Mouse (Mus musculus) adrenal gland, adult 2 months (tissue): ENCODE data around the gene Cytip. TPM values are rescaled to one million over a fixed set of nuclear protein-coding genes. Genes with fewer than 3 reads are reported as not detected.
A peak's percentile ranks its signal among the peaks of the same experiment; 100 is the strongest.
"Not testable (repeated sequence)": the region's sequence is repeated elsewhere in the genome, so short reads cannot be mapped to it uniquely, and the experiment has no call there.

Experiments
- DNase-seq: peaks from one replicate; pipeline ENCODE4 v3.0.0; 2021
- polyA plus RNA-seq: library from polyadenylated mRNA; depleted of rRNA; stranded (reverse); fragments of >200 nt; gene quantifications from 2 replicates; pipeline ENCODE4 v1.2.3, GENCODE M21; 2012
- total RNA-seq, 2 experiments: library from RNA; stranded (reverse); gene quantifications; 2 replicates each; pipeline ENCODE4 v1.2.3; 2021

The Cytip gene
- total and polyA plus RNA-seq, 3 experiments: 7.0 to 17.1 (median 9.8) TPM

DNA sequence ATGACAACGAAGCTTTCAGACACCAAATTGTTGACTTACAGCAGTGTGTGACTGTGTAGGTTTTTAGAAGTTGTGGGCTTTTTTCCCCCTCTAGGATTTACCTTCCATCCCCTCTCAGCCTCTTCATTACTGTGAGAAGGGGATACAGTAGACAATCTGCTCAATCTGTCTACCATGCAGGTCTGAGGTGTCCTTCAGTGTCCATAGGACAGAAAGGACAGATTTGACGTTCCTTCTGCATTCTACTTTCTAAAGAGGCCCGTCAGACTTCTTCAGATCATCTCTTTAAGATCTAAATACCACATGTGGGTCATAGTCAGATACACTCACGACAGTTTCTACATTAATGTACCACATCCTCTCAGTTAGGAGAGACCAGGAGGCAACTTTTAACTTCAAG is 33.5 kb downstream of the Cytip start:
- DNase-seq: no peak

DNA sequence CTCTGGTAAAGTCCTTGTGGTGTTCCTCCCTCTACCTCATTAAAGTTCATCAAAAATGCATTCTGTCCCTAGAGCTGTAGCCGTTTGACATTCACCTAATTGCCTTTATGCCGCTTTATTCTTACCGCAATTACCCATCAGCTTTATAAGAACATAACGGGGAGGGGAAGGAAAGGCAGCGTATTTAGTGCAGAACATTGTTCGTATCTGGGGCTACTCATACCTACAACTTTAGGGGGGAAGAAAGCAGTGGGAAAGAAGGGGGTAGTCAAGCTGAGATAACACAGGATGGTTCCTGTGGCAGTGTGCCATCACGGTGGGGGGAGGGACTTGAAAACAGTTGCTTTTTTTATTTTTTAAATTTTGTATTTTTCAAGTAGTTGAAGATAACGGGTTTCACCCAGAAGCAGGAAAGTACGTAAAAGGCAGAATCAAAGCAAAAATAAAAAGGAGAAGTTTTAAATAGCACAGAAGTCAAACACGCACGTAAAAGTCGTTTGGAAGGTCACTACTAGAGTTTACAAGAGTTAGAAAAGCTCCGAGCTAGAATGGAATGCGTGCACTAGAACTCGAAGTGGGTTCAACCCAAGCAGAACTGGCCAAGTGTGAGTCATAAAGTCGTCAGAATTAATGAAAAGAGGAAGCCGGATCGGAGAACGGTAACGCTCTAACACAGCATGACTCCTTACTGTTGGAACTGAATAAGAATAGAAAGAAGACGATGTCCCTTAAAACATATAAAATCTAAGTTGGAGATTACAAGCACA is 34.6 kb downstream of the Cytip start:
- DNase-seq: peak; percentile 50

DNA sequence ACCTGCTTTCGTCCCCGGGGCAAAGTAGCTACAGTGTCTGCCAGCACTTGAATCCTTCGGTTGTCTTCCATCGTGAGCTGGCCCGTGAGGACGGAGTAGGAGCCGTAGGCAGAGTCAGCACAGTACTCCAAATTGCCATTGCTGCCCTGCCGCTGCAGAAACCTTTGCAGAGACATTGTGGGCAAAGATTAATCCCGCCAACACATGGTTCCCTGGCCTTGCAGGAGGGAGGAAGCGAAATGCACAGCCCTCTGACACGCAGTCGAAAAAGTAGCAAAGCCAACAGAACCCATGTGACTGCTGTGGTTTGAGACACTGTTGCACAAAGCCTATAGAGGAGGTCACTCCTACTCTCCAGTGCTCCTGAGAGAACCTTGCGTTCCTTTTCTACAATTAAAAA is 35.5 kb downstream of the Cytip start:
- no peak for DNase-seq

DNA sequence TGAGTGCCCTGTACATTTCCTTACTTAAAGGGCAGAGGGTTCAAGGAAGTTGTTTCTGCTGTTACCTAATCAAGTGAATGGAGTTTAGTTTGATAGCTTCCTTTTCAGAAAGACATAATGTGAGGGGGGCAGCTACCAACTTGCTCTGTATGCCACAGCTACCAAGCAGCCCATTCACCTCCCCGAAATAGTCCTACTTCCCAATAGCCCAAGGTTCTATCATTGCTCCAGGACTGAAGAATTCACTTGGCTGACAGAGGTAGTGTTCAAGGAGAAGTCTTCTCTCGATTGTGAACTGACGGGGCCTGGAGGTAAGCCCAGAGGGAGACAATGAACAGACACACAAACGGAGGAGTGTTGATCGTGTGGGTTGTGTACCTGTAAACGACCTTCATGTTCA is 36.2 kb downstream of the Cytip start:
- DNase-seq: no peak

DNA sequence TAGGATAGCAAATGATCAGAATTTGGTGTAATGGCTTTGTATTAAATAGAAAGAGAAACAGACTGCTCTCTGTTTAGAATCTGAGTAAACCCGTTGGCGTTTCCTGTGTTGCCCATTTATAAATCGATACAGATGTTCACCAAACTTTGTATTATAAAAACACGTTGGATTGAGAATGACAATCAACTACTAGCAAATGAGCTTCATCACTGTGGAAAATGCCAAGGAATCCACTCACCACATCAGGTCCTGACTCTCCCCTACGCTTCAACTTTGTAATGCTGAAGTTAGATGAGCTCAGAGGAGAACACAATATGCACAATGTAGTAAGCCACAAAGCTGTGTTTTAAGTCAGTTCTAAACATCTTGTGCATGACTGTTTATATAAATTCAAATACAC is 36.8 kb downstream of the Cytip start:
- no peak for DNase-seq

DNA sequence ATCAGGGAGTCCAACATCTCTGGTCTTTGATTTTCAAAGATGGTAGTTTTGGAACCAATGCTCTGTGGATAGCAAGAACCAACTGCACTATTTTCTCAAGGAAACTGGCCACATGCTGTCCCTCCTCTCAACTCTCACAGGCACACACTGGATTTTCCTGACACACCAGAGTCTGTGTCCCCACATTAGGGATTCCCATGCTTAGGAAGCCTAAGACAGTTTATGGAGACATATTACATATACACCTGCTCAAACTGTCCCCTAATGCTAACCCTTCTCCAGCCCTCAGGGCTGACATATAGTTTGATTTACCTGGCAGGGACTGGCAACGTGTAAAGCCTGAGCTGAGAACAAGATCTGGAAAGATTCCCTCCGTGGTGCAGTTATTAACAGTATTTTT is 37.2 kb downstream of the Cytip start:
- DNase-seq: no peak

DNA sequence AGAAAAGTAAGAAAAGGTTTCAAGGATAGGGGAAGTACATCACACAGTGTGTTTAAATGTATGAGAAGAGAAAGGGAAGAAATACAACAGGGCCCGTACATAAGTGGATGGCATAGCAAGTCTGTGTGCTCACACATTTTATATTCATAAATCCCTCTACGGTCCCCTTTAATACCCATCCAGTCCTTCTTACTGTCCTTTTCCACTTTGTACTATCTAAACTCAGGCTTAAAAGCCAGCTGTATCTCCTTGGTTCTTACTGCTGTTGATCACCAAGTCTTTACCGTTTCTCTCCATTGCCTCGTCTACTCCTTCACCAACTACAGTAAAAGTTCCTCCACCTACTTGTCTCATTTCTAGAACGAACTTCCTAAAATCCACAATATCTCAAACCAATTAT is 37.9 kb downstream of the Cytip start:
- DNase-seq: no peak

DNA sequence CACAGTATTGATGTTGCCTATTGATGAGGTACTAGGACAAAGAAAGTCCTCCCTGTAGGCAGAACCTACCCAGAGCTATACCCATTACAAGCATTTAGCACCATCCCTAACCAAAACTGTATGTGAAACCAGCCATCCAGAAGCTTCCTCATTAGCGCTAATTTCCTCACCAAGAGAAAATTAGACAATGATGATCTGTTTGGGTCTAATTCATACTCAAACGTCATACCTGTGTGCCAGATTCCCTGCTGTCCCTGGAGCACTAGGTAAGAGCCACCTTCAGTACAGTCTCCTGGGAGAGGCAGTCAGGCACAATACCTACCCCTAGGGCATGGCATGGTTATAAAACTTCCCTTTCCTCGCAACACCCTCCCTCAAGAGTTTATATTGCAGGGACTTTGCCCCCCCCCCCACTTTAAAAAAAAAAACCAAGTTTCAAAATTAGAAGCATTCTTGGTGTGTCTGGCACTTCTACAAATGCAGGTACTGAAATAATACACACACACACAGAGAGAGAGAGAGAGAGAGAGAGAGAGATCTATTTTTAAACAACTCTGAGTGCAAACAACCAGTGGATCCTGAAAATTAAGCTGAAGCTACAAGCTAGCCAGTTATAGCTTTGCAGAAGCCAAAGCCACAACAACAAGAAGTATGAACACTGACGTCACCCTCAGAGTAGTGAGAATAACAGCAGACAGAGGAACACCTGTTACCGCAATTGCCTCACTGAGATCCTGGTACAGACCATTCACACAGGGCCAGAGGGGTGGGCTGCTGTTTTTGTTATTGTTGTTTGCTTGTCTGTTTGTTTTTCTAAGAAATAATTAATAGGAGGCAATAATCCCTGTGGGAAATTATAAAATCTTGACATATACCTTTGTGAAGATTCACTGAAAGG is 38.6 kb downstream of the Cytip start:
- no peak for DNase-seq

DNA sequence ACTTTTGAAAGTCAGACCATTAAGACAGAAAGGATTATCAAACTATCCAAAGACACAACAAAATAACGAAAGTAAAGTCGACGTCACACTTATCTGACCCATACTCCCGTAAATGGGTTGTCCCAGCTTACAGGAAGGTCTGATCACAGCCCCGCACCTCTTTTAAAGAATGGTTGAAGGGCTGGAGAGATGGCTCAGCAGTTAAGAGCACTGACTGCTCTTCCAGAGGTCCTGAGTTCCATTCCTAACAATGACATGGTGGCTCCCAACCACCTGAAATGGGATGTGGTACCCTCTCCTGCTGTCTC is 39.3 kb downstream of the Cytip start:
- no peak for DNase-seq

DNA sequence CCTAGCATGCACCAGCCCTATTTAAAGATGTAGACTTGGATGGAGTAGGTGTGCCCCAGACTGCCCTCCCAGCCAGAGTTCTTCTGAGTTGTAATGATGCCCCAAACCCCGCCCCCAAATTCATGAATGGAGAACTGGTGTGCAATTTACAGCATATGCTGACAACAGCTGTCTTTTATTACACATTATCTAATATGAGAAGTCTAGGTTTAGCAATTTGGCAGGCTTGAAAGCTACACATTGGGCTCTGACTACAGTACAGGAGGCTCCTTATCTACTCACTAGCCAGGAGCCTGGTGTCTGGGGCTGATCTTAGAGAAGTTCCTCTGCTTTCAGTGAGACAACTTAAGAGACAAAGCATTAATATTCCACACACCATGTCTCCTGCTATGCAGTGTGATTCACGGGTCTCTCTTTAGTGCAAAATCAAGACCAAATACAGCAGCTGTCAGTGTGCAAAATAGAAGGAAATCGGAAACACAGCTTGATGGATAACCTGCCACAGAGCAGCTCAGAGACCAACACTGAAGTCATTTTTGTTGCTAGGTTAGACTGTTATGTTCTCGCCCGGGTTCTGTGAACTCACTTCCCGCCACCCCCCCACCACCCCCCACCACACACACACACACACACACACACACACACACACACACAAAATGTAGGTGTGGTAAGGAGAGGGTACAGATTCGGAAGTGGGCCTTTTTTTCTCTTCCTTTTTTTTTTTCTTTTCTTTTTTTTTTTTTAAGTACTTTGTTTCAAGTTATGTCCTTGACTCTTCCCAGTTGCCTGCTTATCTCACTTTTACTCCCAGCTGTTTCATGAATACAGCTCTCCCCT is 39.8 kb downstream of the Cytip start:
- no peak for DNase-seq

DNA sequence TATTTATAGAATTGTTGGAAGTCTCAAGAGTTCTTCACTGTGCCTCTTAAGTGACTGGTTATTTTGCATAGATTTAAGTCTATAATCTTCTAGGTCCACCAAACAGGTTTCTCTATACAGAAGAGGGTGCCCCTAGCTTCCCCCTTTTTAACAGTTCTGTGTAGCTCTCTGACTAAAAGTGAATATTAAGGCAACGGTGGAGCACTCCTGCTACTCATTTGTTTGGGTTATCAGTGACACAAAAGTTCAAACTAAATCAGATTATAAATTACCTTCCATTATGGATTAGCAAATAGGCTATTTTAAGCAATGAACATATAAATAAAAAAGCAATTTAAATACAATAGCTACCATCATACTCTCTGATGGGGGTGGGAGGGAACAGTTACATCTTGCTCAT is 40.8 kb downstream of the Cytip start:
- DNase-seq: no peak

DNA sequence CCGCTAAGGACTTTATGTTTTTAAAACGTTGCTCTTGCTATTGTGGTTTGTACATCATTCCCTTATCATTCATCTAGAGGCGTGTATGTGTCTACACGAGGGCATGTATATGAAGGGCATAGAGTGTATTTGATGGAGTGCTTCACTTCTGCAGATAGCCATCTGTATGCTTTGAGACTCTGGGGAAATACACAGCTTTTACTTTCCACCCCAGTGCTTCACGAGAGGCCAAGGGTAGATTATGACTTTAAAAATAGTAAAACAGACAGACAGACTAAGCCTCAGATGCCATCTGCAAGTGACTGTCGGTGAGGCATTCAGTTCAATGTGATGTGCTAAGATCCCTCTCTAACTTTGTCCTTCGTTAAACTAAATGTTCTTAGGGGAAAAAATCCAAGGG is 41.6 kb downstream of the Cytip start:
- no peak for DNase-seq

DNA sequence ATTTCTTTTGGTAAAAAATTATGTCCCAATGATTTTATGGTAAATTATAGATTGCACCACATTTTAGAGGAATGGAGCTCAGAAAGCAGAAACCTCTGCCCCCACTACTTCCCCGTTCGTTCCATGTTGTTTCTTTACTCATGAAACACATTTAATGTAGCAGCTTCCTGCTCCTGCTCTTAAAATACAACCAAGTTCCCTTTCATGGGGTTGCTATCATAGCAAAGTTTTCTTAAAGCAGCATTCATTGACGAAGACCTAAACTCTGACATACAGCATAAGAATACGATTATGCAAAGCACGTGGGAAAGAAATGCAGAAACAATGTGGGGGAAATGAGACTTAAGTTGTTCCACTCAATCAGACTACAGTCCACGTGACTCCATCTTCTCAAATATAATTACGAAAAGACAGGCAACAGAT is 45.3 kb downstream of the Cytip start:
- no peak for DNase-seq

DNA sequence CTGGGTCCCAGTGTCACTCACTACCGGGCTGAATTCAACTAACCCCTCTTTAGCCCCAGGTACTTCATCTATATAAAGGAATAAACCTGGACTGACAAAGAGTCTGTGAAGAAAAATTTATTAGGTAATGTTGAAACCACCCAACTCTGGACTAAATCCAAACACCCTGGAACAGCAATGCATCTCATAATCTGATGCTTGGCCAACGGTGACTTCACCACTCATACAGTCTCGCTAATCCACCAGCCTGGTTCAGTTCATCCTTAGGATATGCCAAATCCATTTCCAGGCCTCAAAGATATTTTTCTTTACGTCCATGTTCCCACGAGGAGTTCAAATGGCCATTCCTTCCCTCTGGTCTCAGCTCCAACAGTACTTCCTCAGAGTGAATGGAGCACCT is 48.8 kb downstream of the Cytip start:
- no peak for DNase-seq

DNA sequence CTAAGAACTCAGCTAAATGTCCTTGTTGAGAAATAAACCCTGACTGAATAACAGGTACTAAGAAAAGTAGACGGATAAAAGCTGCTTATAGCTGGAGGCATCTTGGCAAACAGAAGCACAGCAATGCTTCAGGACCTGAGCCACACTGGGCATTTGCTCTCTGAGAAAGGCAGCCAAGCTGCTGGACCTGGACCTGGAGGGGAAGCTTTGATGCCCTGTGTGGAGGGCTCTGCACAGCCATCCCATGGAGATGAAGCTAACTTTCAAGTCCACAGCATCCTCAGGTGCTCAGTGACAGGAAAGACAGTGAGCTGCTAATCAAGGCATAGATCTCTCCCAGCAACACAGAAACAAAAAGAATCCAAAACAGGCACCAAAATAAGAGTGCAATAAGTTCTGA is 54.8 kb downstream of the Cytip start:
- no peak for DNase-seq

DNA sequence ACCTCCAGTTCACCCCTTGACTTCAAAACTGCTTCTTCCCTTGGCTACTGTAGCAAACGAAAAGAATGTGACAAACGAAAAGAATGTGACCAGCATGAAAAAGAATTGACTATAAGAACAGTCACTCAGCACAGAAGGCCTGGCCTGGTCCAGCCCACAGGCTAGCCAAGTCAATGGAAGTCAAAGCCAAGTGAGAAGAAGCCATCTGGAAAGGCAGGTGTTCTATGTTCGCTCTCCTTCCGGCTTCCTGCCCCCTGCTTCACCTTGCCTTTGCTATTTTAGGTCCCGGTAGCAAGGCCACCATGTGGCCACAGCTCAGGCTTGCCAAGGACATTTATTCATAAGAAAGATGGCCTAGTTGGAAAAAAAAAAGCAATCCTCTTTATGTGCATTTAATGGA is 56.7 kb downstream of the Cytip start:
- peak; percentile 18 for DNase-seq

DNA sequence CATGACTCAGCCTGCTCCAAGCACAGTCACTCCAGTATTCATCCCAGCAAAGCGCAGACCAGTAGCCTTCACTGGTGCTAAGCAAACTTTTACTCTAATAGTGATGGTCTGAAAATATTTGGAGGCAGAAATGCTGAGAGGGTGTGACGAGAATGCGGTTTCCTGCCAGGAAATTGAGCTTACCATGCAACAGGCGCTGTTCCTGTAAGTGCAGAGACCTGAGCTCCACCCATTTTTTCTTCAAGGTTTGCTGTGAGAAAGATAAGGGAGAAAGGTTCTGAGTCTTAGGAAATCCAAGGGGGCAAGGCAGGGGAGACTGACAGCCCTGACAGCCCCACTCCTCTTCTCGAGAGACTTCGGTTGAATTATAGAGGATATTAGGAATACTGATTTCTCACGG is 57.7 kb downstream of the Cytip start:
- no peak for DNase-seq

DNA sequence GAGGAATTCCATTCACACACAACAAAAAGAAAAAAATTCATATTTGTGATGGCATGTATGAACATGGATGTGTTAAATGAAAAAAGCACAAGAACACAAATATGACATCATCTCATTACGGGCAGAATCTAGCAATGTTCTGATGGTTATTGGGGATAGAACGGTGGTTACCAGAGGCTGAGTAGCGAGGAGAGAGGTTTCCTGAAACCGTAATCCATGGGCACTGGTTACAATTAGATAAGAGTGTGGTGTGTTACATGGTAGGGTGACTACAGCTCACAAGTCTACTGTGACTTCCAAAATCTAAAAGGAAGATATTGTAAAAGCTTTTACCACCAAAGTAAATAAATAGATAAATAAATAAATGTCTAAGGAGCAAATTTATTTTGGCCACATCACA is 58.8 kb downstream of the Cytip start:
- DNase-seq: no peak

DNA sequence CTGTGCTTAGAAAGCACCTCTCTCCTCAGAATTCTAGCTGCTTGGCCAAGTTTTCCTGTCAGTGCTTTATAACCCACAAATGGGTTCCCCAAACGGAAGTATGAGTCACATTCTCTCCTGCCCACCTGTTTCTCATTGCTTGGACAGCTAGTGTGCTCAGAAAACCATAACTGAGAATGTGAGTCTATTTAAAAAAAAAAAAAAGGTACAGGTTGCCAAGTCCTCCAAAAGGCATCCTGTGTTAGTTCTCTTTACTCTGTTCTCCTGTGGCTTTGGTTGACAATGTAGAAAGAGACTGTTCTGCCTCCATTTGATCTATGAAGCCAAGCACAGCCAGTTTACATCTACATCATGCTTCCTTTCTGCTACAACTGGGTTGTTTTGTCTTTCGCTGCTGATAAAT is 60.3 kb downstream of the Cytip start:
- DNase-seq: no peak

DNA sequence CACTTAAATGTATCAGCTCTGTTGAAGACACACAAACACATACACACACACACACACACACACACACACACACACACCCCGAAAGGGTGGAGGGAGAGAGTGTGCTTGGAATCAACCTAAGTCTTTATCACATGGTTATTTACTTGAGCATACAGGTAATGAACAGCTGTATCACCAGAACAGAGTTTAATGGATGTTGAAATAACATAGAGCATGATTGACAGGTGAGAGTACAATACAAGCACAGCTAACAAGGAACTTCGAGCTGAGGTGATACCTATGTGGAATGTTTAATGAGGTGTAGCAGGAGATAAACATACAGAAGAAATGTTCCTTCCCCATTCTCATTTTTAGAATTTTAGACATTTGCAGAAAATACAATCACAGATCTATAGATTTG is 62.7 kb downstream of the Cytip start:
- no peak for DNase-seq

DNA sequence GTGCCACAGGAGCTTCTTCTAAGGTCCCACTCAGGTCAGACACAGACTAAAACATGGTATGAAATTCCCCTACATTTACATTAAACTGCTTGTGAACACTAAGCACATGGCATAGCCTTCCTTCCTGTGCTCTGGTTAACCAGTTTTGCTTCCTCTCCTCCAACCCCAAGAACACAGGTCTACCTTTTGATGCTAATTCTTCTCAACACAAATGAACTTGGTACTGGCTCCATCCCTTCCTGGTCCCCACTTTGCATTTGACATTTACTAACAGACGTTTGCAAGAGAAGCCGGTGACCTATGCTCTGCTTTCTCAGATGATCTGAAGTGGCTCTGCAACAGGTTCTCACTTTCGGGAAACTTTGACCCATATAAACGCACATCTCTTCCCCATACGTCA is 65.4 kb downstream of the Cytip start:
- no peak for DNase-seq

DNA sequence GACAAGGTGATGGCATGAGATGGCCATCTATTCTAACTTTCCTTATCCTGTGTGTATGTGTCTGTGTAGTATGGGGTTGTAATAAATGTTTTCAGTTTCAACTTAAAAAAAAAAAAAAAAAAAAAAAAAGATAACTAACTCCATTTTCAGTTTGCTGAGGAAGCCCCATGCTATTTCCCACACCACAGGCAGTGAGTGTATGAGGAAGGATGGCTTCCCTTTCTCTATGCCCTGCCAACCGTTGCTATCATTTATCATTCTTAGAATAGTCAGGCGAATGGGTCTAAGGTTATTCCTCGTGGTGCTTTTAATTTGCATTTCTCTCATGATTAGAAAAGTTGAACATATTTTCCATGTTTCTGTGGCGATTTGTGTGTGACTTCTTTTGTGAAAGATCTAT is 84.2 kb downstream of the Cytip start:
- no peak for DNase-seq

DNA sequence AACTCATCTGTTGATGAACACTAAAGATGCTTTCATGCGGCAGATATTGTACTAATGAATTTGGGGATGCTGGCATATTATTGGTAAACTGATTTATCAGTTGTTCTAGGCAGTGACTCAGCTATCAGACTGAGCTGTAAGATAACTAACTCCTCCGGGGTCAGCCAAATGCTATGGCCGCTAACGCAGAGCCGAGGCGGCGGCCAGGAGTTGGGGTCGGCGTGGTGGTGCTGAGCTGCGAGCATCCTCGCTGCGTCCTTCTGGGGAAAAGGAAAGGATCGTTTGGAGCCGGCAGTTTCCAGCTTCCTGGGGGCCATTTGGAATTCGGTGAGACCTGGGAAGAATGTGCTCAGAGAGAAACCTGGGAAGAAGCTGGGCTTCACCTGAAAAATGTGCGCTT is 87.4 kb downstream of the Cytip start:
- not testable (repeated sequence) for DNase-seq
